Mouse (Mus musculus) intestine, postnatal 0 days (tissue): ENCODE results near the gene Cyb5d1. TPM values are rescaled to one million over a fixed set of nuclear protein-coding genes. Genes with fewer than 3 reads are reported as not detected.
A peak's percentile ranks its signal among the peaks of the same experiment; 100 is the strongest.

ENCODE experiments used
- ATAC-seq: fragments of 200-750 bp; cut with Nextera tagmentation; 2 replicates; pipeline ENCODE4 v1.8.0; 2017; ENCODE audit warnings: mild to moderate bottlenecking, moderate TSS enrichment, moderate library complexity
- H3K27ac ChIP-seq: fragments of 300-500 bp; sonication (generic); 2 replicates; pipeline ENCODE4 v1.5.1; 2014; ENCODE audit warnings: mild to moderate bottlenecking, low read depth, low read length, moderate library complexity
- H3K27me3 ChIP-seq: fragments of 300-500 bp; sonication (generic); replicated peaks from 2 replicates; pipeline ENCODE4 v1.6.1; 2014; ENCODE audit warnings: low read length, mixed read lengths; ENCODE audit not compliant: control insufficient read depth, insufficient read depth
- H3K36me3 ChIP-seq: fragments of 300-500 bp; sonication (generic); 2 replicates; pipeline ENCODE4 v1.6.1; 2014; ENCODE audit warnings: mild to moderate bottlenecking, moderate library complexity; ENCODE audit not compliant: control insufficient read depth, insufficient read depth
- H3K4me1 ChIP-seq: fragments of 300-500 bp; sonication (generic); replicated peaks from 2 replicates; pipeline ENCODE4 v1.6.1; 2014; ENCODE audit warnings: antibody characterized with exemption, low read length, mixed read lengths; ENCODE audit not compliant: control insufficient read depth, insufficient read depth
- H3K4me2 ChIP-seq: fragments of 300-500 bp; sonication (generic); replicated peaks from 2 replicates; pipeline ENCODE4 v1.6.1; 2014; ENCODE audit warnings: low read depth, mild to moderate bottlenecking, moderate library complexity
- H3K4me3 ChIP-seq: fragments of 300-500 bp; sonication (generic); 2 replicates; pipeline ENCODE4 v1.5.1; 2014; ENCODE audit warnings: low read depth, low read length
- H3K9ac ChIP-seq: fragments of 300-500 bp; sonication (generic); 2 replicates; pipeline ENCODE4 v1.6.1; 2014; ENCODE audit warnings: mild to moderate bottlenecking, low read depth, low read length
- H3K9me3 ChIP-seq: fragments of 300-500 bp; sonication (generic); 2 replicates; pipeline ENCODE4 v1.6.1; 2016; ENCODE audit warnings: mixed run types; ENCODE audit not compliant: control insufficient read depth
- CTCF ChIP-seq: sonication (generic); IDR thresholded peaks from 2 replicates; pipeline ENCODE4 v1.5.1; 2016; ENCODE audit warnings: low read depth, mild to moderate bottlenecking, control low read depth, antibody characterized with exemption, moderate library complexity
- WGBS: fragments of 180-500 bp; shearing (Covaris S2); extraction: QIAGEN DNeasy Blood & Tissue Kit; methylation state at CpG from one replicate; pipeline ENCODE4 v1.1.7; 2014; 5-methylcytosine and 5-hydroxymethylcytosine counted together
- polyA plus RNA-seq: library from polyadenylated mRNA; unstranded; fragments of >200 nt; fragmentation: Nextera tagmentation; extraction: Ambion mirVana; gene quantifications from 2 replicates; pipeline ENCODE4 v1.2.1, GENCODE M21; 2015

Gene Cyb5d1
- polyA plus RNA-seq, 1 experiment from 2014 or later: 8.9 TPM

DNA sequence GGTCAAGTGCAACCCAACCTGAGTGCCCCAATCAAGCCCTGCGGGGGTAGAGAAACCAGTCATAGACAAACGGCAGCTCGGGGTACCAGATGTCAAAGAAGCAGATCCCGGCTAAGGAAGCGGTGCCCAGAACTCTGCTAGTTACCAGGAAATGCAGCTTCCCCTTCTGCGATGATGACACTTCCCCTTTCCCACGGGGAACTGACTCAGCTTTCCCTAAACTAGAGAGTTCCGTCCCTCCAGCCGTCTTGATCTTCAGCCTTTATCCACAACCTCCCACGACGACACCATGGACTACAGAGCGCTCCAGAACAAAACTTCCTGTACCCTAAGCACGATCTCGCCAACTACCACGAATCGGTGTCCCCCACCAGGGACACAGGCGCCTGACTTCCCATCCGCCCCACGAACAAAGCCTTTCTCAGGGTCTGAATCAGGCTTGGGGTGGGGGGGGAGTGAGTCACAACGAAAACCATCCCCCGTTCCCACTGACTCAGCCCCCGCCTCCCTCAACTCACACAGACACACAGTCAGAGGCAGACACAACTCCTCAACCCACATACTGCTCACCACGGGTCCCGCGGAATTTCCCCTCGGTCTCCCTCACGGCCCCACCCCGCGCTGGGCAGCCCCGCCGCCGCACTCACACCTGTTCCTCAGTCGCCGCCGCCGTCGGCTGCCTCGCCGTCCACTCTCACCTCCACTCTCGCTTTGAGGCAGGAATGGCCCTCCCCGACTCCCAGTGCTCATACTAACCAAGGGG lies 15.1 kb upstream of the Cyb5d1 start:
- Histone ChIP-seq H3K4me2 (peak overlapping the region; percentile 78), H3K36me3 (peaks cover 25% of the 10 kb centered on the region), H3K9me3 (no peaks in the 10 kb centered on the region), H3K27ac (peak overlapping the region; percentile 98), H3K4me3 (peak overlapping the region; percentile 80), H3K27me3 (no peaks in the 10 kb centered on the region), H3K9ac (peak overlapping the region; percentile 90), H3K4me1 (peaks cover 11% of the 10 kb centered on the region)
- peak; percentile 12 for ATAC-seq
- no peak for TF ChIP-seq CTCF
- WGBS: 0% methylated on average over 41 of the region's 41 CpGs

DNA sequence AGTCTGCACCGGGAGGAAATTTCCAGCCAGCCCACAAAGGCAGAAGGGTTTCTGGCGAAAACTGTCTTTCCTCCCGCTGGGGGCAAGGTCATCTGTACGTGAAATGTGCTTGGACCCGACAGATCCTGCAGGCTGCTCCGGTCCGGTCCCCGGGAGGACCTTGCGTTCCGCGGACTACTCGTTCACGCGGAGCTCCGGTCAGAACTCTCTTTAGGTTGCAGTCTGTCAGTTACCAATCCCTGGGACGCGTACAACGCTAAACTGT lies 14.5 kb upstream of the Cyb5d1 start:
- Histone ChIP-seq H3K4me1 (peaks cover 9% of the 10 kb centered on the region), H3K4me3 (peak overlapping the region; percentile 80), H3K27ac (peak overlapping the region; percentile 98), H3K36me3 (peaks cover 30% of the 10 kb centered on the region), H3K27me3 (no peaks in the 10 kb centered on the region), H3K9ac (peak overlapping the region; percentile 90), H3K9me3 (no peaks in the 10 kb centered on the region), H3K4me2 (peak overlapping the region; percentile 78)
- under 1% methylated on average over 18 of the region's 18 CpGs for WGBS
- ATAC-seq: no peak
- no peak for TF ChIP-seq CTCF

DNA sequence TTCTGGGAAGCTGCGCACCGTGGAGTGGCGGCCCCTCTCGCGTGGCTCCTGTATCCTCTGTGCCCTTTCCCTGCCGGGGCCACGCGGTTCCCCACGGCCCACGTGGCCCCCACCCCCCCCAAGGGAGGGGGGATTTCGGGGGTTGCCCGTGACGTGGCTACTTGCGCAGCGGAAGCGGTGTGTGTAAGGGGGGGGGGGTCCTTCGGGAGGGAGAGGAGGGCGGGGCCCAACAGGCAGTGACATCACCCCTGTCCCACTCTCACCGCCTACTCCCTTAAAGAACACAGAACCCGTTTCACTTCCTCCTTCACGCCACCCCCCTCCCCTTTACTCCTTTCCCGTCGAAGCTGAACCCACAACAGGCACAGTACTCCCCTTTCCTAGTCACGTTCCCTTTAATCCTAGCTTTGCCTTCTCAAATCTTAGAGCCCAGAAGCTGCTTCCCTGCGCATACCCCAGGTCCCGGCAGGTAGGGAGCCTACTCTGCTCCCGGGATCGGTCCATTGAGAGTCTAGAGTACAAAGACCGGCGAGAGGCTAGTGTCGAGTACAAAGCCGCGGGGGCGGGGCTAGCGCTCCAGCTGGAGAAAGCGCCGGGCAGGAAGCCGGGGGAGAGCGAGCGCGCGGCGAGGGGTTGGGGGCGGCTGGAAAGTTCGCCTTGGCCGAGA lies 14.1 kb upstream of the Cyb5d1 start:
- peak overlapping the region; percentile 80 for H3K4me3 ChIP-seq
- H3K9me3 ChIP-seq: no peaks in the 10 kb centered on the region
- ATAC-seq: peak; percentile 55
- under 1% methylated on average over 42 of the region's 46 CpGs for WGBS
- peaks cover 35% of the 10 kb centered on the region for H3K36me3 ChIP-seq
- no peaks in the 10 kb centered on the region for H3K27me3 ChIP-seq
- peak overlapping the region; percentile 90 for H3K9ac ChIP-seq
- peak overlapping the region; percentile 78 for H3K4me2 ChIP-seq
- TF ChIP-seq CTCF: no peak
- H3K4me1 ChIP-seq: peaks cover 8% of the 10 kb centered on the region
- H3K27ac ChIP-seq: peak overlapping the region; percentile 98

DNA sequence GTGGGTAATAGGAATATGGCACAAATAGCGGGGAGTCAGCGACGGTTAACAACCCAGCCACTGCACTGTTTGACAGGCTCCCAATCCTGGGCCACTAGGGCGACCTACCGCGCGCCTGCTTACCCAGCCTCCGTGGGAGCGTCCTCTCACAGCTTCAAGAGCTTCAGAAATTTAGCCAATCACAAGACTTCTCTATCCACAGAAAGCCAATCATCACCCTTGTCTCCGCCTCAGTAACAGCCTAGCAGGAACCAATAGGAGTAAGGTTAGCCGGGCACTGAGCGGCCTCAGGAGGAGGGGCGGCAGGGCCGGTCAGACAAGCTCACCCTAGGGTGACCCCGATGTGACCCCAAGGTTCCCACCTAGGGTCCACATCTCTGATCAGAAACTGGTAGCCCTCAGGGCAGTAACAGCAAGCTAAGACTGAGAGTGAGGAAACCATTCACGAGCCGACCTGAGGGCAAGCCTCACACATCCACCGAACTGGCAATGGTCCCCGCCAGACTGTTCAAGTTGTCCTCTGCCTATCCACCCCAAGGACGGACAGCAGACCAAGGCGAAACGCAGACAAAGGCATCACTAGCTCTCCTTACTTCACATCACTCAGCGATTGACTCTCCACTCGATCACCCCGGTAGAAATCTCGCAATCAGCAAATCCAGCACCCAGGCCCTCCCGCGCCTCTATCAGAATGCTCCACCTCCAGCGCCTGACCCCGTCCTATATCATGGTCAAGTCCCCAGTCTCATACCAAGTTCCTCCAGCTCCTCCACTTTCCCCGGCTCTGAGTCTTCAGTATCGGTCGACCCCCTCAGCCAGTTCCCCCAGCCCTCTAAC lies 13.3 kb upstream of the Cyb5d1 start:
- Histone ChIP-seq H3K9ac (peak overlapping the region; percentile 90), H3K27me3 (no peaks in the 10 kb centered on the region), H3K4me1 (0 out of 2 replicates have a peak, but pooled peaks cover under 1% of the 10 kb centered on the region), H3K4me3 (peak overlapping the region; percentile 80), H3K4me2 (peak overlapping the region; percentile 78), H3K9me3 (no peaks in the 10 kb centered on the region), H3K36me3 (peaks cover 43% of the 10 kb centered on the region), H3K27ac (peak overlapping the region; percentile 98)
- peak; percentile 45; the same call in 1 of the 2 replicates for TF ChIP-seq CTCF
- peak; percentile 58 for ATAC-seq
- WGBS: 0% methylated on average over 33 of the region's 33 CpGs

DNA sequence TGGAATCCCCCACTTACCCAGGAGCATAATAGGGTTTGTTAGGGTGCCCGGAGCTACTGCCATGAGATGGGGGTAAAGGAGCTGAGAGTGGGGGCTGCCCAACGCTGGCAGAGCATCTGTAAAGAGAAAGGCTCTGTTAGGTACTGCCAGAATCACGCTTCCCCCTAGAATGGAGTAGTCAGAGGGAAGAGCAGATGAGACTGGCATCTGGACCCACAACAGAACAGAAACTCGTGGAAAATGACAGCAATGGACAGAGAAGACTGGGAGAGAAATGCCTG lies 12.2 kb upstream of the Cyb5d1 start:
- Histone ChIP-seq H3K4me1 (no peaks in the 10 kb centered on the region), H3K4me3 (no peak overlapping the region), H3K4me2 (no peak overlapping the region), H3K27me3 (no peaks in the 10 kb centered on the region), H3K36me3 (peaks cover 49% of the 10 kb centered on the region), H3K9ac (no peak overlapping the region), H3K9me3 (no peaks in the 10 kb centered on the region), H3K27ac (no peak overlapping the region)
- WGBS: 83% methylated on average over 4 of the region's 4 CpGs
- TF ChIP-seq CTCF: no peak
- ATAC-seq: no peak
